Mouse (Mus musculus): ENCODE results near the gene Pard6a. TPM values are rescaled to one million over a fixed set of nuclear protein-coding genes. Genes with fewer than 3 reads are reported as not detected.
A peak's percentile ranks its signal among the peaks of the same experiment; 100 is the strongest.

The Pard6a gene
- total RNA-seq, 2 experiments from 2014 or later: 5.8 to 23.9 TPM

DNA sequence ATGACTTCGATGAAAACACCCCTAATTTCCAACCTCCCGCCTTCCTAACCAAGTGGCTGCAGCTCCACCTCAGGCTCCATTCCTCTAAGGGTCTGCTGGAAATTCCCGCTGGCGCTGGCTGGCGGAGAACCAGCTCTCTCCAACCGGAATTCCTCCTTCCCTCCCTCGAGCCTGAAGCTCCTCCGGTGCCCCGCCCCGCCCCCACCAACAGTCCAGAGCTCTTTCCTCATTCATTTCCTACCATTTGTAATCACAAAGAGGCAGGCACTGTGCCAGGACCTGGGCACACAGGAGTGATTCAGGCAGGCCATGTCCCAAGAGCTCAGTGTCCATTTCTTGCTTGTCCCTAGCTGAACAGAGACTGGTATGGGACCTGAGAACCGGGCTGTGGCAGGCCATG is 49.7 kb downstream of the Pard6a start:
- peak; percentile 54 for ATAC-seq (replicated peaks; ENCODE audit: poor library complexity)

Other genes starting within 250 kb of the Pard6a start
- gene Tppp3, start 229.6 kb upstream of the Pard6a start, total RNA-seq (2015): 0.27 TPM in 1 of 2 replicates, not detected in the other
- gene Tppp3, start 229.6 kb upstream of the Pard6a start, total RNA-seq (2017): 0.57 and 2.4 TPM in 2 replicates
- 4.8 and 5.7 TPM in 2 replicates for gene Zdhhc1, start 204.2 kb upstream of the Pard6a start, total RNA-seq (2015)
- 2.7 and 5.0 TPM in 2 replicates for gene Zdhhc1, start 204.2 kb upstream of the Pard6a start, total RNA-seq (2017)
- 0.10 and 0.12 TPM in 2 replicates for gene Hsd11b2, start 182.4 kb upstream of the Pard6a start, total RNA-seq (2015)
- gene Hsd11b2, start 182.4 kb upstream of the Pard6a start, total RNA-seq (2017): not detected in 2 replicates
- gene Atp6v0d1, start 135.1 kb upstream of the Pard6a start, total RNA-seq (2015): 137 and 142 TPM in 2 replicates
- gene Atp6v0d1, start 135.1 kb upstream of the Pard6a start, total RNA-seq (2017): 50.5 and 56.6 TPM in 2 replicates
- gene Ripor1, start 95.9 kb upstream of the Pard6a start, total RNA-seq (2015): 46.9 and 53.0 TPM in 2 replicates
- 6.4 and 6.6 TPM in 2 replicates for gene Ripor1, start 95.9 kb upstream of the Pard6a start, total RNA-seq (2017)
- 95.7 and 103 TPM in 2 replicates for gene Ctcf, start 64.6 kb upstream of the Pard6a start, total RNA-seq (2015)
- 88.1 and 104 TPM in 2 replicates for gene Ctcf, start 64.6 kb upstream of the Pard6a start, total RNA-seq (2017)
- gene Agrp, start 63.8 kb upstream of the Pard6a start, total RNA-seq (2015): not detected in 2 replicates
- gene Agrp, start 63.8 kb upstream of the Pard6a start, total RNA-seq (2017): not detected in 2 replicates
- gene Carmil2, start 14.9 kb upstream of the Pard6a start, total RNA-seq (2015): 2.2 and 3.4 TPM in 2 replicates
- 2.0 and 2.2 TPM in 2 replicates for gene Carmil2, start 14.9 kb upstream of the Pard6a start, total RNA-seq (2017)
- 40.1 and 56.7 TPM in 2 replicates for gene Acd, start within 50 bp of the Pard6a start, total RNA-seq (2015)
- 21.4 and 28.1 TPM in 2 replicates for gene Acd, start within 50 bp of the Pard6a start, total RNA-seq (2017)
- not detected in 2 replicates for gene 4933405L10Rik, start 6.5 kb downstream of the Pard6a start, total RNA-seq (2015)
- not detected in 2 replicates for gene 4933405L10Rik, start 6.5 kb downstream of the Pard6a start, total RNA-seq (2017)
- 12.7 and 13.0 TPM in 2 replicates for gene Enkd1, start 7.1 kb downstream of the Pard6a start, total RNA-seq (2015)
- gene Enkd1, start 7.1 kb downstream of the Pard6a start, total RNA-seq (2017): 10.4 and 13.9 TPM in 2 replicates
- gene Gfod2, start 57.5 kb downstream of the Pard6a start, total RNA-seq (2015): 0.74 and 1.0 TPM in 2 replicates
- gene Gfod2, start 57.5 kb downstream of the Pard6a start, total RNA-seq (2017): 1.4 and 4.2 TPM in 2 replicates
- gene Ranbp10, start 126.2 kb downstream of the Pard6a start, total RNA-seq (2015): 12.6 and 13.2 TPM in 2 replicates
- gene Ranbp10, start 126.2 kb downstream of the Pard6a start, total RNA-seq (2017): 7.7 and 9.2 TPM in 2 replicates
- gene Tsnaxip1, start 126.6 kb downstream of the Pard6a start, total RNA-seq (2015): not detected in 2 replicates
- not detected in 2 replicates for gene Tsnaxip1, start 126.6 kb downstream of the Pard6a start, total RNA-seq (2017)
- gene Cenpt, start 152.1 kb downstream of the Pard6a start, total RNA-seq (2015): 18.3 and 21.2 TPM in 2 replicates
- gene Cenpt, start 152.1 kb downstream of the Pard6a start, total RNA-seq (2017): 14.4 and 20.1 TPM in 2 replicates
- gene Thap11, start 154.0 kb downstream of the Pard6a start, total RNA-seq (2015): 30.9 and 32.4 TPM in 2 replicates
- 25.1 and 28.5 TPM in 2 replicates for gene Thap11, start 154.0 kb downstream of the Pard6a start, total RNA-seq (2017)
- gene Nutf2, start 159.4 kb downstream of the Pard6a start, total RNA-seq (2015): 261 and 316 TPM in 2 replicates
- 26.3 and 49.1 TPM in 2 replicates for gene Nutf2, start 159.4 kb downstream of the Pard6a start, total RNA-seq (2017)
- gene Edc4, start 179.7 kb downstream of the Pard6a start, total RNA-seq (2015): 13.2 and 17.1 TPM in 2 replicates
- gene Edc4, start 179.7 kb downstream of the Pard6a start, total RNA-seq (2017): 27.6 and 33.2 TPM in 2 replicates
- gene Nrn1l, start 192.4 kb downstream of the Pard6a start, total RNA-seq (2015): 0.57 TPM in 1 of 2 replicates, not detected in the other
- gene Nrn1l, start 192.4 kb downstream of the Pard6a start, total RNA-seq (2017): not detected in 2 replicates
- 13.4 and 14.8 TPM in 2 replicates for gene Pskh1, start 199.3 kb downstream of the Pard6a start, total RNA-seq (2015)
- 19.9 and 20.2 TPM in 2 replicates for gene Pskh1, start 199.3 kb downstream of the Pard6a start, total RNA-seq (2017)
- gene Ctrl, start 232.7 kb downstream of the Pard6a start, total RNA-seq (2015): 0.22 and 3.2 TPM in 2 replicates
- gene Ctrl, start 232.7 kb downstream of the Pard6a start, total RNA-seq (2017): 2.2 TPM in 1 of 2 replicates, not detected in the other
- 127 and 155 TPM in 2 replicates for gene Psmb10, start 237.3 kb downstream of the Pard6a start, total RNA-seq (2015)
- gene Psmb10, start 237.3 kb downstream of the Pard6a start, total RNA-seq (2017): 58.8 and 66.5 TPM in 2 replicates
- gene Lcat, start 242.2 kb downstream of the Pard6a start, total RNA-seq (2015): 0.83 TPM in 1 of 2 replicates, not detected in the other
- gene Lcat, start 242.2 kb downstream of the Pard6a start, total RNA-seq (2017): 0.12 TPM in 1 of 2 replicates, not detected in the other

Data from megakaryocyte progenitor cell, adult 5-6 weeks (primary cell).